Mouse (Mus musculus) kidney, postnatal 36 days (tissue): ENCODE results near the gene Slc25a21.
A peak's percentile ranks its signal among the peaks of the same experiment; 100 is the strongest.

Experiments
- DNase-seq, 2 experiments: peaks; one replicate each; pipeline ENCODE4 v3.0.0; 2021 to 2022; ENCODE audit warnings: mixed read lengths in 2 of 2

Gene Slc25a21

DNA sequence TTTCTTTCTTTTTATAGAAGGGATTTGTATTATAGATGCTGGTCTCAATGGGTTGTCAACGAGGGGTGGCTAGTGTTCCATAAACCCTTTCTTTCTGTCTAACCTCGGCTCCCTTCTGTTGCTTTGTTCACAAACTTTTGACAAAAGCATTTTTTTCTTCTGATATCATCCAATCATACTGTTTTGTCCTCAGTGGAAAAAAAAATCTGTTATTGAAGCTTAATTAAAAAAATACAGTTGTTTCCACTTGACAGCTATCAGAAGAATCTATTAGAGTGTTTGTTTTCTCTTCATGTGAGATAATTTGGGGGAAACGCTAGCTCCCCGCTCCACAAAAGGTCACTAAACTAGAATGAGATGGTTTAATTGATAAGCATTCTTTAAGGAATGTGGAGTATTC is 469.6 kb downstream of the Slc25a21 start:
- no peak for DNase-seq

DNA sequence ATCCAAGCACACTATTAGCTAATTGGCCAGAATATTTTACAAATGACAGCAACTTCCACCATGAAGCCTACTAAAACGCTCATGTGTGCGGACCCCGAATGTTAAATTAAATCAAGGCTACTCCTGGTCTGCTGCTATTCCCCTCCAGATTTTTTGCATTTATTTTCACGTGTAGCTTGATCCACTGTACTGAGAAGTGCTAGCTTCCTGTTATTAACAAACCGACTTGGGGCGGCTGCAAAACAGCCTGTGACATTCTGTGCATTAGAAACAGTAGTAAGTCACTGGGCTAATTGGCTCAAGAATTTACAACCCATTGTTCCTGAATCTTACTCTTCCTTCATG is 478.6 kb downstream of the Slc25a21 start:
- DNase-seq: no peak

DNA sequence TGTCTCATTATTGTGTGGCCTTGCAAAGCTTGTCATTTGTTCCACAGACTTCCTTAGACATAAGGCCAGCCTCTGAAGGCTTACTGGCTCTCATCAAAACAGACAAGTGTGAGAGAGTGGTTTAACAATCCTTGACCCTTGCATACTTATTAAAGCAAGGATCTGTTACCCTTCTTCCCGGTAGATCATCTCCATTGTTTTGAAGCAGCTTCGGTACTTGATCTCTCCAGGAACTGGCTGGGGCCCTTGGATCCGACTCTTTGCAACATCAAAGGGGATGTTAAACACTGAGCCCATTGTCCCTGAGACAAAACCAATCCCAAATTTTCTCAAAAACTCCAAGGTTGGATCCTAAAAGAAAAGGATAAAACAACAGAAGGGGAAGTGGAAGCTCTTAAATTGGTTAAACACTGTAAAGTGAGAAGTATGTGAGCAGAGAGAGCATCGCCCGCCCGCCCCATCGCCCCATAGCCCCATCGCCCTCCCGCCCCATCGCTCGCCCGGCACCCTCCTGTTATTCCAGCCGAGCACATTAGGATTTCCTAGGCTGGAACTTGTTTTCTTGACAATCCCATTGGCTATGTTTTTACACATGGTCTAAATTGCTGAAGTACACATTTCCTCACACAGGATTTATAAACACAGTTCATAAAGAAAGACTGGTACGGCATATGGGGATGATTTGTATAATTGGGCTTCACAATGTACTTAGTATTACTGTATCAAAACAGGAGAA is 479.1 kb downstream of the Slc25a21 start:
- DNase-seq: no peak

DNA sequence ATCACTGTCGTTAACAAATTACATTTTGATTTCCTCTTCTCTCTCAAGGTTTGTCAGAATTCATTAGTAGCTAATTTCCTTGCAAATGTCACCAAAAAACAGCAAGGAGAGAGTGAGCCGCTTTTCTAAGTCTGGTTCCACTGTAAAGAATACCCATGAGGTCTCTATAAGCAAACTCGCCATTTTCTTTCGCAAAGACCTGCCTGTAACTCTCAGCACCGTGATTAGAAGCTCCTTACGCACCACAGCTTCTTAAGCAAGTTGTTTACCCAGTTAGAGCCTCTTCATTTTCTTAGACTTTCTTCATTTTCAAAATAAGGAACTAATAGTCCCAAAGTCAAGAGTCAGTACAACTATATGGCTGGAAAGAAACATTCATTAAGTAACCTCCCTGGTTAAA is 496.3 kb downstream of the Slc25a21 start:
- DNase-seq: no peak

DNA sequence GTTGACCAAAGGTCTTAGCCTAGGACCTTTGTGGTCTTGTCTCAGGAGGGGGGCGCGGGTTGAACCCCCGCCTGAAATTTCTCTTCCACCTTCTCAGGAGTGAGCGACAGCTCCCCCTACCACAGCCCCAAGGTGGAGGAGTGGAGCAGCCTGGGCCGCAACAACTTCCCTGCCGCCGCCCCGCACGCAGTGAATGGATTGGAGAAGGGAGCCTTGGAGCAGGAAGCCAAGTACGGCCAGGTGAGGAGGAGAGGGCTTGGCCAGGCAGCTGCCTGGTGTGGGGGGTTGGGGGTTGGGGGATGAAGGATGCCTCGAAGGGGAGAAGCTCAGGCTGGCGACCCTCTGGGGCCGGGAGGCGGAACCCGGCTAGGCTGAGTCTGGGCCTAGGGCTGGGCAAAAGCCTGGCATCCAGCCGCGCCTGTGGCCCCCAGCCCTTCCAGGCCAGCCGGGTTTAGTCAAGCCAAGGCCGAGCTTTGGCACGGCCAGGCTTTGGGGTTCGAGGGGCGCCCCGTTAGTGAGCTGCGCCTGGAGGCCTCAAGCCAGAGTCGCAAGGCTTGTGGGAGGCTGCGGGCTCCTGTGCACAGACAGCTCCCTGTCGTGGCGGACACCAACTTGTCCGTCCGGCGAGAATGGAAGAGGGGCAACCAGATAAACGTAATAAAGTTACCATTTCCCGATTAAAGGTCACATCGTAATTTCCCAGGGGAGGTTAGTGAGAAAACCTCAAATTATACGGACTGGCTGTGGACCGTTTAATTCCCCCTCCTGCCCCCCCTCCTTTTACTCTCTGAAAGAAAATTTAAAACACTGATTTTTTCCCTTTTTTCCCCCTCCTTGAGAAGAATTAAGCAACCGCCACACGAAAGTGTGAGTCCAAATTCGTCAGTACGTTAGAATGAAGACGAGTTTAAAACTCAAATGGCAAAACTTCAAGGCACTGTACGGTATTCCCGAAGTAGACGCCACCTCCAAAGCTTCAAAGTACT is 497.1 kb downstream of the Slc25a21 start:
- no peak for DNase-seq

DNA sequence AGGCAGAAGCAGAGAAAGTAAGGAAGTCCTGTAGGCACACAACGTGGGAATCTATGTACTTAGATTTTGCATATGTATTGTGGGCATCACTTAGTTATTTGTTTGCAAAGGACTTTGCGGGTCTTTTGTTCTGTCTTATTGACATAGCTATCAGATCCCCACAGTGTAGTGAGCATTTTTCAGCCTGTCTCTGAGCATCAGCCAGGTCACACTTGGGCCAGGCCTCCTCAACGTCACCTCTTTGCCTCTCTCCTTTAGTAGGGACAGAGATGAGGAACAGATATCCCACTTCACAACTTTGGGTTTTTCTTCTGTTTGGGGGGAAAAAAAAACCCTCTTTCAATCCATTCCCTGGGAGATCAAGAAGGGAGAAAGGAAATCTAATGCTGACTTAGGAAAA is 497.9 kb downstream of the Slc25a21 start:
- DNase-seq: no peak

DNA sequence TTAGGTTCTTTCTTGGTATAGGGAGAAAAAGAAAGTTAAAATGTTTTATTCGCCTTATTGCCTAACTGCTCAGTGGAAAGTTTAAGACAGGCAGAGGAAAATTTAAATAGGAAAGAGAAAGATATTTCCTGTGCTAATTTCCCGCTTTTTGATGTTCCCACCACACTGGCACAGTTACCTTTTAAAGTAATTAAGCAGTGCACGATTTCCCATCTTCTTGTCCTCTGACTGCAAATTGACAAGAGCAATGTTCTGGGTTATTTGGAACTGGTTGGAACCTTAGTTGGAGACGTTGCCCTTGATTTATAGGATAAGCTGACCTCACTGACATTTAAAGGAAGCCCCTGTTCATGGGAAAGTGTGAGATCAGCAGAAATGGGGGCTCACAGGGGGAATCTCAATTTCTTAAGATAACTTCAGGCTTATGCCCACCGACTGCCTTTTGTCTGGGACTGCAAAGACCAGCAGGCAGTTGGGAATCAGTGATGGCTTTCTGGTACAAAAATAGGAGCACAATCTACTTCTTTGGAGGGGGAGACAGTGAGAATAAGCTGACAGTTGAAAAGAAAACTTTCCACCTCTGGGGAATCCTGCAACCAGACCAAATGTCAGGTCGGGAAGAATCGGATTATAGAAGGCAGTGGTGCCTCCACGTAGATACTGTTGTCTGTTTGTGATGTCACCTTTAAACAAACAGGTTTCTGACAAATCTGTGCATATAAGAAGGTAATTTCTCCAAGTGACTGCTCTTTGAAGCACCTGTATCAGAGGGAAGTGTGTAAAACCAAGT is 498.9 kb downstream of the Slc25a21 start:
- DNase-seq: no peak

DNA sequence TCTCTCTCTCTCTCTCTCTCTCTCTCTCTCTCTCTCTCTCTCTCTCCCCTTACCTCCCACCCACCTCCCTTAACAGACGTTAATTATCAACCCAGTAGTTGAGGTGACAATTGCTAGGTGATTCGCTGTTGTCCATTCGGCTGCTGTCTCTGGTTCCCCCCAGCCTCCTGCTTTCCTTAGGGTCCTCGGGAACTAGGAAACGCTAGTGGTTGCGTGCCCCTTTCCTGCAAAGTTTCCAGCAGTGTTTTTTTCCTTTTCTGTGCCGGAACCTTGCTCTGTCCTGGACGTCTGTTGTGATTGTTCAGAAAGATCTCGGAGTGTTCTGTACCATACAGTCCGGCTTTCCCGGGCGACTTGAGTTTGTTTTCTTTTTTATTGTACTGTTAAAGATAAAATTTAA is 499.5 kb downstream of the Slc25a21 start:
- DNase-seq: no peak

DNA sequence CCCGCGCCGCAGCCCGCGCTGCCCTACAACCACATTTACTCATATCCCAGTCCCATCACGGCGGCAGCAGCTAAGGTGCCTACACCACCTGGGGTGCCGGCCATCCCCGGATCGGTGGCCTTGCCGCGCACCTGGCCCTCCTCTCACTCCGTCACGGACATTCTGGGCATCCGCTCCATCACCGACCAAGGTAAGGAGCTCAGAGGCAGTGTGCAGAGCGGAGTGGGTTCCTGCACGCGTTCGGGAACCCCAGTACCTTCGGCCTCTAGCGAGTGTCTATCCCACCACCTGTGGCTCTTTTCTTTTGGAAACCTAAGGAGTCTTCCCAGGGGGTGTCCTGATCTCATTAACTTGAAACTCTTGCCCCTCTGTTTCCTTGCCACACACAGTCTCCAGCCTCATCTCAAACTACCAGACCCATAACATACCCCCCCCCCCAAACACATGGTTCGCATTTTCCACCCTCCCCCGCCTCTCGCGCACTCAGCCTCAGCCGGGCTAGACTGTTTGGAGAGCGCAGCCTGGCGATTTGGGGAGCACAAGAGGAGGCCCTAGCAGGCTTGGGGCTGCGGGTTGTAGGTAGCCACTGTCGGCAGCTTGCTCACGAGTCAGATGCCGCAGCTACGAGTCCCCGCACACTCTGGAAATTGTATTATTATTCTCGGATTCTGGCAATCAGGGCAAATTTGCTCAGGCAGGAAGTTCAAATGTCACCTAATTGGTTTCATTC is 500.1 kb downstream of the Slc25a21 start:
- no peak for DNase-seq

DNA sequence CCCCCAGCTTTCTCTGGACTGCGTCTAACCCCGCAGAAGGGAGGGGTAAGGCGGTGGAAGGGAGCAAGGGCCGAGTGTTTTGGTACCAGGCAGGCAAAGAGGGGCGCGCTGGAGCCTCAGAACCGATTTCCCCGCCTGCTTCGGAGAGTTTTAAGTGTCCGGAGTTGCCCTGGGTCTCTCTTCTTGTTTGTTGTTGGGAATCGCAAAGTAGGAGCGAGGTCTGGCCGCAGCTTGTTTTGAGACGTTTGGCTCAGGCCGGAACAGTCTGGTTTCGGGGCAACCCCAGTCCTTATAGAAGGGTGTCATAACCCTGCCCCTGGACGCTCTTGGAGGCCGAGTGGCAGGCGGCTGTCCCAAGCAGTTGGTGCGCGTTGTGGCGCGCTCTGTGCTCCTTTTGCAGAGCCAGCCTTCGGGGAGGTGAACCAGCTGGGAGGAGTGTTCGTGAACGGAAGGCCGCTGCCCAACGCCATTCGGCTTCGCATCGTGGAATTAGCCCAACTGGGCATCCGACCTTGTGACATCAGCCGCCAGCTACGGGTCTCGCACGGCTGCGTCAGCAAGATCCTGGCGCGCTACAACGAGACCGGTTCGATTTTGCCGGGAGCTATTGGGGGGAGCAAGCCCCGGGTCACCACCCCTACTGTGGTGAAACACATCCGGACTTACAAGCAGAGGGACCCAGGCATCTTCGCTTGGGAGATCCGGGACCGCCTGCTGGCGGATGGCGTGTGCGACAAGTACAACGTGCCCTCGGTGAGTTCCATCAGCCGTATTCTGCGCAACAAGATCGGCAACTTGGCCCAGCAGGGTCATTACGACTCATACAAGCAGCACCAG is 500.9 kb downstream of the Slc25a21 start:
- no peak for DNase-seq

DNA sequence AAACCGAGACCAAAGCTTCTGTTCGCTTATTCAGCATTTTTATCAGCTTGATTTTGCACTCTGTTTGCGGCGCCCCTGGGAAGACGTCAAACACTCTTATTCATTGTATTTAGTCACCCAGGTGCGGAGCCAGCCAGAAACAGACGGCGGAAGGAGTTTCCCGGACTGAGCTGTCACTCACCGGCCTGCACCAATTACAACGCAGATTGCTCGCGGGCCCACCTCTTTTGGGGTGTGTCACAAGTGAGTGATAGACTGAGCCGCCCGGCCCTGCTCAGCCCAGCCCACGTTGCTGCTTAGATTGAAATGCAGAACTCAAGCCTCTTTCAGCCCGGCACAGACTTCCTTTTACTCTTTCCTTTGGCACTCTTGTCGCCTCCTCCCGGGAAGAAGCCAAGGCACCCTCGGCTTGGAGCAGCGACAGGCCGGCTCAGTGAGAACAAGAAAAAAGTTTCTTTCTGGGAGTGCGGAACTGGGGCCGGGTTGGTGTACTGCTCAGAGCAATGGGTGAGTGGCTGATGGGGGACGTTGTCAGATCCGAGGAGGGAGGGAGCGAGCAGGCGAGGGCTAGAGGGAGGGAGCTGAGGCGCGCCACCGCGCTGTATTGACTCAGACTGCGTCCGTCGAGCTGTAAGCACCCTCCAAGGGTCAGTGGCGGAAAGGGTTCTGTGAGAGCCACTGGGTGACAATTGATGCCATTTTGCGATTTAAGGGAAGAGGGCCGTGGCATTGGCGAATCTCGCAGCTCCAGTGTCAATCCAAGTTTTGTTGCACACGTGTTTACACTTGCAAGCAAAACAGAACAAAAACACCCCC is 501.7 kb downstream of the Slc25a21 start:
- peak; percentile 37 to 75 for DNase-seq

DNA sequence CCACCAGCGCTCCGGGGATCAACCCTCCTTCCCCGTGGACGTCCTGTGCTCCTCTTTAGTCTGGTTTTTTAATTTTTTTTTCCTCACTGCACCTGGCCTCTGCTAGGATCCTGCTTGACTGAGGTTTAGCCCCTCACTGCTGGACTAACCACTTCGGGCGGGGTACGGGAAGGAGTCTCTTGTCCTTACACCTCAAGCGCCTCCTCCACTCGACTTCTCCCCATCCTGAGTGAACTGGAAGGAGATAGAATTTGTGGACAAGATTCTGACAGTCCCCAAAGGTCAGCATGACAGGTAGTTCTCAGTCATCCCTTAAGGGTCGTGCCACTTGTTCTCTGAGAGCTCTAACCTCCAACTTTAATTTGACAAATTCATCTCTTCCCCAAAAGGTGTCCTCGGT is 502.3 kb downstream of the Slc25a21 start:
- DNase-seq: no peak

DNA sequence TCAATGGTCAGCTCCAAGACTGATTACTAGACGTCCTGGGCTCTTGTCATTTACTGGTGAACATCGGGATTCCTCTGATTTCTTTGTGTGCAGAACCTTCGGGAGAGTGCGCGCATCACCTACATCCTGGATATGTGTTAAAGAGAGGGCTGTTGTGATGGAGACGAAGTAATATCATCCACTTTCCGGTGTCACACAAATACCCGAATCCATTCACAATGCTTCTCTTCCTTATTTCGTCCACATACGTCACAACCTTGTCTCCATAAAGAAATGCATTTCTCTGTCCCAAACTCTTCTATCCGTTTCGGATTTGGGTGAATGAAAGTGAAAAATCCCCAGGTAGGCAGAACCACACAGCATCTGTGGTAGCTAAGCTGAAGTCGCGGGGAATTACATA is 502.9 kb downstream of the Slc25a21 start:
- no peak for DNase-seq

DNA sequence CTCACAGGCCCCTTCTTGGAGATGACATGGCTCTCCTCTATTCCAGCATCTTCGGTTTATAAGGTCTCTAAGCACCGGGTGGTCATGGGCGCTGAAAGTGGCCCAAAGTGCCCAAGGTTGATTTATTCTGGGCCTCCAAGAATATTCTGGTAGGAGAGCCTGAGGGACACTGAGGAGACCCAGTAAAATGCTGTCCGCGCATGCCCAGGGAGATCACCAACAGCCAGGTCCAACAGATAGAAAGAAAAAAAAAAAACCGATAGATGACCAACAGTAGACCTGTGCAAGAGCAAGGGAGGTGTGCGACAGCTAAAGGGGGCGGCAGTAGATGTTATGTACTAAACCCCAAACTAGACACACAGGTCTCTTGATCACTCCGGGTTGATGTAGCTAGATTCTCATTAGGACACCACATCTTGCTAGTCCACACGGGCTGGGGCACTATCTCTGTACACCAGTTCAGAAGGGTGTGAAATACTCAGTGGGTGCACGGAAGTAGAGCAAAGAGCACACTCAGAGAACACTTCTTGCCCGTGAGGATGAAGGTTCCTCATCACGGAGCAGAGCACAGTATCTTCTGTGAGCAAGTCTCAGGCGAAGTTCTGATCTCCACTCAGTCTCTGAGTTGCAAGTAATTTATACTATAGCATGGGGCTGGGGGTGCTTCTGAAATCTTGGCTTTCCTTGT is 503.7 kb downstream of the Slc25a21 start:
- no peak for DNase-seq

DNA sequence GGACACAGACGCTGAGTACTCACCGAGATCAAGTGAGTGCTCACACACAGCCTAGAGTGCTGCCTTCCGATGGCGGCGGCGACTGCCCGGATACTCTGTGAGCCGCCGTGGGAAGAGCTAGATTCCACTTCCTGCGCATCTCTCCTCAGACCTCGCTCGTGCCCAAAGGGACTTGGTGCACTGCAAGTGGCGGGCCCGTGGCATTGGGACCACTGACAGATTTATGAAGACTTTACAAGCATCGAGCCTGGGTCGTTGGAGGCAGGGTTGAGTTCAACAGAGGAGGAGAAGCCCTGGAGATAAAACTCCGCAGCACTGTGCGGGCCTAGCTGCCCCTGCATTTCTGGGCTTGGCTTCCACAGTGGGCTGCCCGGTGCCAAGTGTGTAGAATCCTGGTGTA is 504.7 kb downstream of the Slc25a21 start:
- no peak for DNase-seq

DNA sequence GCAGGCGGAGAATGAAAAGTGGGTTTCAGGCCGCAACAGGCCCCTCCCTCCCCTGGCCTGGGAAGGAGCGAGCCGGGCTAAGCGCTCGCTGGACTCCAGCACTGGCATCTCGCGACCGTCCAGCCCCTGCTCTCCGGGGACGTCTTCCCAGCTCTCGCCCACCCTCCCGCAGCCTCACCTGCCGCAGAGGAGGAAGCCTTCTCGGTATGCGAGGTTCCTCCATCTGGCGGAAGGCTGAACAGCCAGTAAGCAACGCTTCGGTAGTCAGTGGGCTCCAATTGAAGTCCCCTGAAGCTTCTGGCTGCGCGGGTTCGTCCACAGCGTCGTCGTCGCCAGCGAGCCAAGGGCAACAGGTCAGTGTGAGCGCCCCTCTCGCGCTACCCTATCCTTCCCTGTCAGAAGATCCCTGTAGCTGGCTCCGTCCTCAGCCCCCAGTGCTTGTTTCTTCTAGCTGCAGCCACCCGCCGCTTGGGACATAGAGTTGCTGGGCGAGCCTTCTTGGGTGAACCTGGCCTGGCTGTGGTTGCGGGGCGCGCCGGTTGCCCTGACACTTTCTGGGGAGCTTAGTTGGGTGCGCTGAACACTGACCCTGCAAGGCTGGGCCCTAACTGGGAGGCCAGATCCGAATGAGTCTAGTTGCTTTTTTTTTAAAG is 505.7 kb downstream of the Slc25a21 start, which contains the start of gene Pax9:
Pax9 (plus strand) TSS at position 341 of the 653 bp plus-strand sequence.
- DNase-seq: no peak

DNA sequence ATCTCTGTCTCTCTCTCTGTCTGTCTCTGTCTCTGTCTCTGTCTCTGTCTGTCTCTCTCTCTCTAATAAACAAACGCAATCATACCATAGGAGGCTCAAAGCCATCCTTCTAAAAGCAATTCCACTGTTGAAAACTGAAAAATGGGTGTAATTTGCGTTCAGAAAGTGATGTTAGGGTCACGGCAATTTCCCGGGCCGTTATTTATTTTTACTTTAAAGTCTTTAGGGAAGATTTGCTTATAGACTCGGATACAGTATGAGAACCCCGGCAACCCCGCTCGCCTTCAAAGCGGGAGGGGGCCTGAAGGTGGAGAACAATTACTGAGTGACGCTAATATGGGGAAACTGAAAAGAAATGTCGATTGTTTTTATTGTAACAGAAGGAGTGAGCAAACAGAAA is 506.3 kb downstream of the Slc25a21 start:
- DNase-seq: no peak

DNA sequence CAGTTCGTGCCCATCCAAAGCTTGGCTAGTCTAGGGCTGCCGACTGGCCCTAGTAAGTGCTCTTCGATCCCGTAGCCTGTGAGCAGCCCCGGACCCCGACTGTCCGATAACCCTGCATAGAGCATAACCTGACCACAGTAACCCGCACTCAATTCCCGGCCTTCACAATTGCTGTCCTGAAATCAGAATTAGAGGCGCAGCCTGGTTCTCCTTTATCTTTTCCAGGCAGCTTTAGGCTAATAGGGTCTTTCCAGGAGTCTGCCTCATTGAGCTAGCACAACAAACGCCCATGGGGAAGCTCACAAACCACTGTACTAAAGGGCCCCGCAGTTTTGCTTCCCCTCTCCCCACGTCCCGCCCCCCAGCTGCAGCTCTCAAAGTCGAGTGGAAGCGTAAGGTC is 506.9 kb downstream of the Slc25a21 start:
- no peak for DNase-seq

DNA sequence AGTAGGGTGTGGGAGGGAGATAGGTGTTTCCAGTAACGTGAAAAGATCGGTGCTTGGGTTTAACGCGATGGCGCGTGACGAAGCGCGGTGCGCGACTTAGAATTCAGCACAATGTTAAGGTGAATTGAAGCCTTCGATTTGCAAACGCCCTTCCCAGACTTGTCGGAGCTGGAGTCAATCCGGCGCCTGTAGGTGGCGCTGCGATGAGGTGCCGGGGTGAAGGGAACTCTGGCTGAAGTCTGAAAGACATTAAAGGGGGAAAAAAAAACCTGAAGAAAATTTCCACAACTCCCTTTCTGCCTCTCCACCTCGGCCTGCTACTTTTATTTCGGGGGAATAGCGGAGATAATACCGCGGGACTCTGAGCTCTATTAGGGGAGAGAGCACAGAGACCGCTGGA is 507.5 kb downstream of the Slc25a21 start:
- DNase-seq: peak in 1 of 2 experiments; percentile 57
